Mouse (Mus musculus) ES-Bruce4 (cell line): ENCODE data around the gene Pcyt2. TPM values are rescaled to one million over a fixed set of nuclear protein-coding genes. Genes with fewer than 3 reads are reported as not detected.
A peak's percentile ranks its signal among the peaks of the same experiment; 100 is the strongest.

Experiments used
- H3K27ac ChIP-seq: 2 replicates; pipeline ENCODE4 v1.5.1; 2012; ENCODE audit warnings: low read length, inconsistent platforms; ENCODE audit not compliant: insufficient read depth
- H3K27me3 ChIP-seq: 2 replicates; pipeline ENCODE4 v1.6.1; 2012; ENCODE audit warnings: mild to moderate bottlenecking, low read length, inconsistent platforms; ENCODE audit not compliant: control insufficient read depth, poor library complexity, insufficient read depth, severe bottlenecking
- H3K36me3 ChIP-seq: 2 replicates; pipeline ENCODE4 v1.6.1; 2012; ENCODE audit warnings: inconsistent platforms, mild to moderate bottlenecking, low read length, moderate library complexity; ENCODE audit not compliant: control insufficient read depth, poor library complexity, insufficient read depth, severe bottlenecking
- H3K4me1 ChIP-seq: one replicate; pipeline ENCODE4 v1.8.1; 2011; ENCODE audit warnings: low read length; ENCODE audit not compliant: control insufficient read depth, insufficient read depth
- H3K4me3 ChIP-seq: 2 replicates; pipeline ENCODE4 v1.5.1; 2011; ENCODE audit warnings: low read depth, mild to moderate bottlenecking, low read length
- H3K9ac ChIP-seq: 2 replicates; pipeline ENCODE4 v1.6.1; 2012; ENCODE audit warnings: low read depth, mild to moderate bottlenecking, inconsistent platforms; ENCODE audit not compliant: poor library complexity, severe bottlenecking
- H3K9me3 ChIP-seq: replicated peaks from 2 replicates; pipeline ENCODE4 v1.6.1; 2012; ENCODE audit warnings: mild to moderate bottlenecking, low read length, inconsistent platforms; ENCODE audit not compliant: control insufficient read depth, poor library complexity, insufficient read depth, severe bottlenecking
- CTCF ChIP-seq: IDR thresholded peaks from one replicate; pipeline ENCODE4 v1.8.1; 2011; ENCODE audit warnings: low read depth, low read length
- EP300 ChIP-seq: IDR thresholded peaks from 2 replicates; pipeline ENCODE4 v1.6.1; 2011; ENCODE audit warnings: low read depth, low read length; ENCODE audit not compliant: insufficient read depth
- POLR2A ChIP-seq: IDR thresholded peaks from one replicate; pipeline ENCODE4 v1.8.1; 2011; ENCODE audit warnings: low read length; ENCODE audit not compliant: insufficient read depth
- polyA plus RNA-seq: library from polyadenylated mRNA; stranded (reverse); fragments of >200 nt; gene quantifications from 2 replicates; pipeline ENCODE4 v1.2.4, GENCODE M21; 2011; ENCODE audit warnings: low read depth; ENCODE audit not compliant: missing spikeins, insufficient read depth, insufficient read length

Gene Pcyt2
- polyA plus RNA-seq, 1 experiment: 39.6 TPM

DNA sequence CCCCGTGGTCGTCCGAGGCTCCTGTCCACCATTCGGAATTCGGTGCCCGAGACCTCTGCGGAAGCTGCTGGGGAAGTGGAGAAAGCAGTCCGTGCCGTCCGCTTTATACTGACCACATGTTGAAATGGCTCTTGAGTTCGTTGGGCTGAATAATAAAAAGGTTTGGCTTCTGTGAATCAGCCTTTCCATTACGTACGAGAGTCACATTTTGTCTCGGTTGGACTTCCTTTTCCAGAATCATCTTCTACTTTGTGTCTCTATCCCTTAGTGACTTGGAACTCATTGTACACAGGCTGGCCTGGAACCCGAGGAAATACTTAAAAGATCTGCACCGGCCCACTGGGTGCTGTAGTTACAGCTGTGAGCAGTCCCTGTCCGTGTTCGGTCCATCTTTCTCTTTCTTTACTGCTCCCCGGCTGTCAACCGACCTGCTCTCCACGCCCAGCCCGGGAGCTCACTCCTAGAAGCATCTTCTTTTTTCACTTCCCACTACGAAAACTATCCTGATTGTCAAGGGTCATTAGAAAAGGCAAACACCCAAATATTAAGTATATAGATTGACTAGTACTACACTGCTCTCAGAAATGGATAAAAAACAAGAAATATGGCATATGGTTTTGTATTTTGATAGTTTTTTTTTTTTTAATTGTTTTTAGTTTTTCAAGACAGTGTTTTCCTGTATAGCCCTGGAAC lies 44.0 kb downstream of the Pcyt2 start:
- Histone ChIP-seq H3K9me3 (no peaks in the 10 kb centered on the region), H3K4me1 (no peaks in the 10 kb centered on the region), H3K27ac (no peak overlapping the region), H3K27me3 (no peaks in the 10 kb centered on the region), H3K4me3 (peak overlapping the region; percentile 86), H3K9ac (peak overlapping the region; percentile 79), H3K36me3 (peaks cover 29% of the 10 kb centered on the region)
- TF ChIP-seq POLR2A (no peak), CTCF (no peak), EP300 (no peak)

DNA sequence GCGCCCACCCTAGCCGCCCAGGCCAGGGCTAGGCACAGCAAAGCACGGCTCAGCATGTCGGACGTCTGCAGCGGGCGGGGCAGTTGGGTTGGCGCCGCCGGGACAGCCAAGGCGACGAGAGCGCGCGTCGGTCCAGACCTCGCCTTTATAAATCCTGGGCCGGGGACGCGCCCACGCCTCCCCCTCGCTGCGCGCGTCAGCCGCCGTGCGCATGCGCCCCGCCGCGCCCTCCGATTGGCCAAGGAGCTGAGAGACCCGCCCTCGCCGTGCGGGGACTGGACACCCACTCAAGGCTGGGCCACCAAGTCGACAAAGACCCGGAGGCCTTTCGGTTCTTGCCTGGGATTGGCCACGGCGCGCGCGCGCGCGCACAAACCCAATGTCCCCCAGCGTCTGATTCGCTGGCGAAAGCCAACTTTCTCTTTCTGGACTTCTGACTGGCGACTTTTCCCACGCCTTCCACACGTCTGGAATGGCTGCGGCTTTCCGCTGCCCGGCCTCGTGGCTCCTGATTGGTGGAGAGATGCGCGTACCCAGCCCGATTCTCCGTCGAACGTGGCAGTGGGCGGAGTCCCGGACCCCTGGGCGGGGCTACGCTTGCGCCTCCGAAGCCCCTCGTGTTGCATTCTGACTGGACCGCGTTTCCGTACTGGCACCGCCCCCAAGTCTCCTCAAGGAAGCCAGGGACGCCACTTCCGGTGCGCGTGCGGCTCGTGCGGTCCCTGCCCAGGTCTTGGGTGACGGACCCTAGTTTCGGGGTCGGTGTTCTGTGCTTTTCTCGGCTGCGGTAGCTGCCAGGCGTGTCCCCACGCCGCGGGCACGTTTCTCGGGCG lies 44.8 kb downstream of the Pcyt2 start, which contains the start of gene P4hb:
P4hb (minus strand) TSS at position 502 of the 833 bp plus-strand sequence.
- TF ChIP-seq EP300: peak; percentile 17; the same call in 1 of the 2 replicates
- TF ChIP-seq POLR2A: peak; percentile 79
- no peak for TF ChIP-seq CTCF
- Histone ChIP-seq H3K27ac (peak within 1 kb of the TSS; percentile 23; the same call in 1 of the 2 replicates), H3K9ac (peak within 1 kb of the TSS; percentile 79), H3K4me1 (no peaks in the 10 kb centered on the region), H3K9me3 (no peaks in the 10 kb centered on the region), H3K27me3 (no peaks in the 10 kb centered on the region), H3K36me3 (peaks cover 29% of the 10 kb centered on the region), H3K4me3 (peak within 1 kb of the TSS; percentile 86)

DNA sequence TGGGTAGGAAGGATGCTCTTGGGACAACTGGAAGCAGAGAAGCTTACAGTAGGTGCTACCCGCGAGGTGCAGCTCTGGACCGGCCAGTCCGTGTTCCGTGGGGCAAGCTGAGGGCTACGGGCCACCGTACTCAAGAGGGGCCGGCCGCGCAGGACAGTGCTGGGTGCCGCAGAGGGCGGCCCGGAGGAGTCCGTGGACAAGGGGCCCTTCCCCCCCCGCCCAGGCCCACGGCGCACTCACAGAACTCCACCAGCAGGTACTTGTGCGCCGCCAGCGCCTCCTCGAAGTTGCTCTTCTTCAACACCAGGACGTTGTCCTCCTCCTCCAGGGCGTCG lies 45.4 kb downstream of the Pcyt2 start:
- peak overlapping the region; percentile 83 for H3K4me3 ChIP-seq
- TF ChIP-seq POLR2A (no peak), CTCF (no peak), EP300 (no peak)
- H3K9me3 ChIP-seq: no peaks in the 10 kb centered on the region
- H3K27ac ChIP-seq: no peak overlapping the region
- H3K36me3 ChIP-seq: peaks cover 32% of the 10 kb centered on the region
- H3K4me1 ChIP-seq: no peaks in the 10 kb centered on the region
- no peaks in the 10 kb centered on the region for H3K27me3 ChIP-seq
- H3K9ac ChIP-seq: peak overlapping the region; percentile 79

DNA sequence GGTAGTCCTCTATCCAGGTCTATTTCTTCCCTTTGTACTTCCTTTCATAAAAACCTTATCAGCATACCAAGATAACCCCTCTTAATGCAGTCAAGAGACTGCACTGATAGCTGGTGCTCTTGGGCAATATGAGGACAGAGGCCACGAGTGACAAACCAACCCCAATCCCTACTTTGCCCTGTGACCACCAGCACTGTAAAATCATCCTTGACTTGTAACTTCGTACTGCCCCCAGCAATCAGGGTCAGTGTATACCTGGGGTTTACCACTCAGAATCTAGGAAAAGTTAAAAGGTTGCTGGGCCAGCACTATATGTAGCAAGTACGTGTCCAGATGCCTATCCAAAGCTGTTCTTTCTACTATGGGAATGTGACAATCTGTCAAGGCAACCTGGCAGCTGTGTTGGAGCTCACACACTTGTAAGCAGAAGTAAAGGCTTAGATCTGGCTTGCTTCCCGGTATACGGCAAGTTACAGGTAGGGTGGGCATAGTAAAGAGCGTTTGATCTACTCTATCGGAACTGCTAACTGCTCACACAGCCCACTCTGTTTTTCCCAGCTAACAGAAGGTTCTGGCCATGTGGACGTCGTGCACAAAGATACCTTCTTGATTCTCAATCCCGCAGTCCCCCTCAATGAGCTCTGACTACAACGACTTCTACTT lies 45.9 kb downstream of the Pcyt2 start:
- Histone ChIP-seq H3K9ac (peak overlapping the region; percentile 79), H3K27ac (no peak overlapping the region), H3K9me3 (no peaks in the 10 kb centered on the region), H3K4me3 (peak overlapping the region; percentile 83), H3K4me1 (no peaks in the 10 kb centered on the region), H3K27me3 (no peaks in the 10 kb centered on the region), H3K36me3 (peaks cover 37% of the 10 kb centered on the region)
- TF ChIP-seq CTCF (no peak), EP300 (no peak), POLR2A (no peak)

DNA sequence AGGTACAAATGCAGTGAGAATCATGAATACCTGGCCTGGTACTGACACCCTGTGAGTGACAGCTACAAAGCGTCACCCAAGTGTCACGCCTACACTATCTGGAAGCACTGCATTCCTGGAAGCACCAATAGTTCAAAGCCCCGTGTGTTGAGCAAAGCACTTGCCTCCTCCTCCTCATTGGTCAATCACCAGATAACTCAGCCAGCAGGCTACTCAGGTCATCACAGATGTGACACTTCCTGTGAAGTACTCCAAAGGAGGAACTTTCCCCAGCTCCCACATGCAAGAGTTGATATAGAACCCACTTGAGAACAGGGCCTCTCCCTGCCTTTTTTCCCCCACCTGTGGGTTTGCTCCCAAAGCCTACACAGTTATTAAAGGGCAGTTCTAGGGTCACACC lies 46.6 kb downstream of the Pcyt2 start:
- H3K36me3 ChIP-seq: peaks cover 44% of the 10 kb centered on the region
- no peak overlapping the region for H3K4me3 ChIP-seq
- H3K27me3 ChIP-seq: no peaks in the 10 kb centered on the region
- peak overlapping the region; percentile 79; the same call in 1 of the 2 replicates for H3K9ac ChIP-seq
- H3K27ac ChIP-seq: no peak overlapping the region
- H3K4me1 ChIP-seq: no peaks in the 10 kb centered on the region
- no peak for TF ChIP-seq CTCF
- no peak for TF ChIP-seq EP300
- no peak for TF ChIP-seq POLR2A
- no peaks in the 10 kb centered on the region for H3K9me3 ChIP-seq

DNA sequence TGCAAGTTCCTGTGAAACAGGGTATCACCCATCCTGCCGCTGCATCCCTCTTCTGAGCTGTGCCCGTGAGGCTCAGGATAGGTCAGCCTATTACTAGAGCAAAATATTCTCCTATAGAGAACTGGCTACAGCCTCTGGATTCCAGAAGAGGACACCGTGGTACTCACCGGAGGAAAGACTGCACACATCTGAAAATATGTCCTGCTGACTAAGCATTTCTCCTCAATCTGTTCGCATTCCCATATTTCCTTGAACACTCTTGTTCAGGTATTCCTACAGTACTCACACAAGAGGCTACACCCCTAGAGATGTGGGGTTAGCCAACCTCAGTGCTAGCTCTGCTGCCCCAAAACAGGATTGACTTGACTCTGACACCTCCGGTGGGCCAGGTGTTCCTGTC lies 49.4 kb downstream of the Pcyt2 start:
- Histone ChIP-seq H3K36me3 (peaks cover 71% of the 10 kb centered on the region), H3K27ac (no peak overlapping the region), H3K9ac (no peak overlapping the region), H3K4me3 (no peak overlapping the region), H3K4me1 (no peaks in the 10 kb centered on the region), H3K9me3 (no peaks in the 10 kb centered on the region), H3K27me3 (no peaks in the 10 kb centered on the region)
- TF ChIP-seq POLR2A (no peak), CTCF (no peak), EP300 (no peak)
